Mouse (Mus musculus): ENCODE measurements around the gene Lama5. TPM values are rescaled to one million over a fixed set of nuclear protein-coding genes. Genes with fewer than 3 reads are reported as not detected.
A peak's percentile ranks its signal among the peaks of the same experiment; 100 is the strongest.
"Not testable (repeated sequence)": the region's sequence is repeated elsewhere in the genome, so short reads cannot be mapped to it uniquely, and the experiment has no call there.

The Lama5 gene
- polyA plus RNA-seq, 1 experiment, result 83.3 TPM

GRCm38 (mm10) chr2:180181542-180181941 lies 44.1 kb downstream of the Lama5 start:
- Histone ChIP-seq H3K27me3 (replicated peaks; ENCODE audit: control insufficient read depth, insufficient read depth, low read length) (no peaks in the 10 kb centered on the region), H3K27ac (ENCODE audit: insufficient read depth, low read depth, low read length) (no peak overlapping the region), H3K36me3 (ENCODE audit: control insufficient read depth, insufficient read depth, low read length) (peaks cover 8% of the 10 kb centered on the region), H3K4me1 (ENCODE audit: control insufficient read depth, insufficient read depth, low read length) (no peaks in the 10 kb centered on the region), H3K4me3 (ENCODE audit: insufficient read depth, low read depth, low read length) (no peak overlapping the region)
- no peak for DNase-seq
- 76% methylated on average over 9 of the region's 9 CpGs for WGBS
- TF ChIP-seq POLR2A (IDR thresholded peaks at IDR 0.05; ENCODE audit: low read depth, low read length) (no peak), CTCF (conservative IDR thresholded peaks at IDR 0.05; ENCODE audit: insufficient read depth, insufficient read length, low read depth, low read length) (no peak)

- DNase-seq, result no peak
- Histone ChIP-seq H3K27ac (ENCODE audit: insufficient read depth, low read depth, low read length) (no peak overlapping the region), H3K36me3 (ENCODE audit: control insufficient read depth, insufficient read depth, low read length) (peaks cover 9% of the 10 kb centered on the region), H3K4me1 (ENCODE audit: control insufficient read depth, insufficient read depth, low read length) (peaks cover 15% of the 10 kb centered on the region; the same call in 1 of the 2 replicates), H3K27me3 (replicated peaks; ENCODE audit: control insufficient read depth, insufficient read depth, low read length) (no peaks in the 10 kb centered on the region), H3K4me3 (ENCODE audit: insufficient read depth, low read depth, low read length) (no peak overlapping the region)
- 90% methylated on average over 7 of the region's 7 CpGs for WGBS
- TF ChIP-seq POLR2A (IDR thresholded peaks at IDR 0.05; ENCODE audit: low read depth, low read length), result no peak
- TF ChIP-seq CTCF (conservative IDR thresholded peaks at IDR 0.05; ENCODE audit: insufficient read depth, insufficient read length, low read depth, low read length), result no peak
Observed at GRCm38 (mm10) chr2:180175725-180176124, 49.9 kb downstream of the Lama5 start.

GRCm38 (mm10) chr2:180174121-180174520 lies 51.5 kb downstream of the Lama5 start:
- H3K27me3 ChIP-seq (replicated peaks; ENCODE audit: control insufficient read depth, insufficient read depth, low read length), result no peaks in the 10 kb centered on the region
- no peak overlapping the region for H3K4me3 ChIP-seq (ENCODE audit: insufficient read depth, low read depth, low read length)
- peaks cover 9% of the 10 kb centered on the region for H3K36me3 ChIP-seq (ENCODE audit: control insufficient read depth, insufficient read depth, low read length)
- no peak overlapping the region for H3K27ac ChIP-seq (ENCODE audit: insufficient read depth, low read depth, low read length)
- WGBS, result 83% methylated on average over 5 of the region's 5 CpGs
- DNase-seq, result no peak
- TF ChIP-seq CTCF (conservative IDR thresholded peaks at IDR 0.05; ENCODE audit: insufficient read depth, insufficient read length, low read depth, low read length) (no peak), POLR2A (IDR thresholded peaks at IDR 0.05; ENCODE audit: low read depth, low read length) (no peak)
- H3K4me1 ChIP-seq (ENCODE audit: control insufficient read depth, insufficient read depth, low read length), result peaks cover 15% of the 10 kb centered on the region; the same call in 1 of the 2 replicates

- not testable (repeated sequence) for DNase-seq; H3K27ac ChIP-seq (ENCODE audit: insufficient read depth, low read depth, low read length); H3K4me3 ChIP-seq (ENCODE audit: insufficient read depth, low read depth, low read length); H3K36me3 ChIP-seq (ENCODE audit: control insufficient read depth, insufficient read depth, low read length); H3K27me3 ChIP-seq (replicated peaks; ENCODE audit: control insufficient read depth, insufficient read depth, low read length)
- 60% methylated on average over 8 of the region's 8 CpGs for WGBS
- H3K4me1 ChIP-seq (ENCODE audit: control insufficient read depth, insufficient read depth, low read length), result peaks cover 15% of the 10 kb centered on the region; the same call in 1 of the 2 replicates
Observed at GRCm38 (mm10) chr2:180173711-180174110, 51.9 kb downstream of the Lama5 start.

GRCm38 (mm10) chr2:180173163-180173562 lies 52.5 kb downstream of the Lama5 start:
- no peak overlapping the region for H3K27ac ChIP-seq (ENCODE audit: insufficient read depth, low read depth, low read length)
- TF ChIP-seq CTCF (conservative IDR thresholded peaks at IDR 0.05; ENCODE audit: insufficient read depth, insufficient read length, low read depth, low read length) (peak; percentile 48; the same call in 1 of the 2 replicates), POLR2A (IDR thresholded peaks at IDR 0.05; ENCODE audit: low read depth, low read length) (no peak)
- no peaks in the 10 kb centered on the region for H3K27me3 ChIP-seq (replicated peaks; ENCODE audit: control insufficient read depth, insufficient read depth, low read length)
- 64% methylated on average over 4 of the region's 4 CpGs for WGBS
- H3K36me3 ChIP-seq (ENCODE audit: control insufficient read depth, insufficient read depth, low read length), result peaks cover 9% of the 10 kb centered on the region
- H3K4me1 ChIP-seq (ENCODE audit: control insufficient read depth, insufficient read depth, low read length), result peaks cover 15% of the 10 kb centered on the region; the same call in 1 of the 2 replicates
- no peak overlapping the region; the same call in 1 of the 2 replicates for H3K4me3 ChIP-seq (ENCODE audit: insufficient read depth, low read depth, low read length)
- peak; percentile 31 for DNase-seq

GRCm38 (mm10) chr2:180172152-180172551 lies 53.5 kb downstream of the Lama5 start:
- no peak for TF ChIP-seq POLR2A (IDR thresholded peaks at IDR 0.05; ENCODE audit: low read depth, low read length)
- TF ChIP-seq CTCF (conservative IDR thresholded peaks at IDR 0.05; ENCODE audit: insufficient read depth, insufficient read length, low read depth, low read length), result no peak
- DNase-seq, result no peak
- H3K4me1 ChIP-seq (ENCODE audit: control insufficient read depth, insufficient read depth, low read length), result peaks cover 15% of the 10 kb centered on the region; the same call in 1 of the 2 replicates
- H3K27ac ChIP-seq (ENCODE audit: insufficient read depth, low read depth, low read length), result no peak overlapping the region
- 2% methylated on average over 9 of the region's 9 CpGs for WGBS
- peaks cover 5% of the 10 kb centered on the region; the same call in 1 of the 2 replicates for H3K36me3 ChIP-seq (ENCODE audit: control insufficient read depth, insufficient read depth, low read length)
- H3K4me3 ChIP-seq (ENCODE audit: insufficient read depth, low read depth, low read length), result peak overlapping the region; percentile 94
- no peaks in the 10 kb centered on the region for H3K27me3 ChIP-seq (replicated peaks; ENCODE audit: control insufficient read depth, insufficient read depth, low read length)

- no peaks in the 10 kb centered on the region for H3K27me3 ChIP-seq (replicated peaks; ENCODE audit: control insufficient read depth, insufficient read depth, low read length)
- whole genome bisulfite sequencing, result under 1% methylated on average over 80 of the region's 80 CpGs
- peaks cover 15% of the 10 kb centered on the region; the same call in 1 of the 2 replicates for H3K4me1 ChIP-seq (ENCODE audit: control insufficient read depth, insufficient read depth, low read length)
- peak; percentile 17 for TF ChIP-seq POLR2A (IDR thresholded peaks at IDR 0.05; ENCODE audit: low read depth, low read length)
- no peak for TF ChIP-seq CTCF (conservative IDR thresholded peaks at IDR 0.05; ENCODE audit: insufficient read depth, insufficient read length, low read depth, low read length)
- DNase-seq, result no peak
- peak overlapping the region; percentile 59 for H3K27ac ChIP-seq (ENCODE audit: insufficient read depth, low read depth, low read length)
- peak overlapping the region; percentile 94 for H3K4me3 ChIP-seq (ENCODE audit: insufficient read depth, low read depth, low read length)
- H3K36me3 ChIP-seq (ENCODE audit: control insufficient read depth, insufficient read depth, low read length), result 0 out of 2 replicates have a peak, but pooled peaks cover 1% of the 10 kb centered on the region
Observed at GRCm38 (mm10) chr2:180171522-180172070, 54.1 kb downstream of the Lama5 start.
